Mouse (Mus musculus) gastrocnemius, postnatal 36 days (tissue): ENCODE results near the gene Sez6l2. TPM values are rescaled to one million over a fixed set of nuclear protein-coding genes. Genes with fewer than 3 reads are reported as not detected.
"Not testable (repeated sequence)": the region's sequence is repeated elsewhere in the genome, so short reads cannot be mapped to it uniquely, and the experiment has no call there.

Source experiments
- DNase-seq, 2 experiments: peaks; one replicate each; pipeline ENCODE4 v3.0.0; 2022
- intact Hi-C: fragments of 180-260 bp; cut with DNase I; formaldehyde crosslinking; loops from one replicate; pipeline ENCODE4 v1.15.1; 2025
- long read RNA-seq, 2 experiments: library from polyadenylated mRNA; stranded (forward); transcript quantifications; one replicate each; pipeline ENCODE4 v2.0.0; 2021
- total RNA-seq, 2 experiments: library from RNA; stranded (reverse); gene quantifications; 2 replicates each; pipeline ENCODE4 v1.2.3; 2021

Sez6l2 gene
- 1 to 10 TPM; 1.5 to 2.3 TPM for total RNA-seq
- long read RNA-seq, experiment 1 = 0 reads
- long read RNA-seq, experiment 2 = 0 reads

DNA sequence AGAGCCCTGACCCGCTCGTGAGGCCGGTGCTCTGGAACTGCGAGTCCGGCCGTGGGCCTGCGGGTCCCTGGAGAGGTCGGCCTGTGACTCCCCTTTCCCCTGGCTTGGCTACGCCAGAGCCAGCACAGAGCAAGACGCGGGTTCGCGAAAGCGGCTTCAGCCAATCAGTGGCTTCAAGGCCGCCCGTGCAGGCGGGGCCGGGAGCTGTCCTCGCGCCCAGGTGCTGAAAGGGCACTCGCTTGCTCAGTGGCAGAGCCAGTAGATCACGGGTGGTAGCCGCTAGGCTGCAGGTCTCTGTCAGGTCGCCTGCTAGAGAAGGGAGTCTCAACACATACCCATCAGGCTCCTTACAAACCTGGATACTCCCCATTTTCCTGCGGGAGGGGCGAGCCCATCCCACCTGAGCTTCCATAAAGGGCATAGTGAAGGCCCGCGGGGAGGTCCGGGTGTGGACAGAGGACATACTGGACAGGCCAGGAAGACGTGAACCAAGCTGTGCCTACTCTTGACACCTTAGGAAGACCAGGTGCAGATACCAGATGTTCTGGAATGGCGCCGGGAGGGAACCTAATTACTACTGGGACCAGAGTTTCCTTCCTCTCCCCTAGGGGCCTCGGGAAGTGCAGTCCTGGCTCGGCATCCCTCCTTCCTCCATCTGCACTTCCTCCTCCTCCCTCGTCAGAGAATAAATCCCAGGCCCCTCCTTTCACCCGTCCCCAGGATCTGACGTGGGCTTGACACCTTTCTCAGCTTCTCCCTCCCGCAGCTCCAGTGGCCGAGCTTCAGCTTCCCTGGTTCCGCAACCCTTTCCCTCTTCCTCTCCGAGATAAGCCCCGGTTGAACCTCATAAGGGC lies at the start of gene Sez6l2:
Gene Sez6l2, plus strand, starts transcription at position 771 of the 854 bp plus-strand sequence.
- DNase-seq = peak; percentile 80 to 85
- intact Hi-C loops = loop anchor here (5.0 kb wide), 1 partner anchor 118 kb away; the partner anchor contains the start of gene 4930451I11Rik

DNA sequence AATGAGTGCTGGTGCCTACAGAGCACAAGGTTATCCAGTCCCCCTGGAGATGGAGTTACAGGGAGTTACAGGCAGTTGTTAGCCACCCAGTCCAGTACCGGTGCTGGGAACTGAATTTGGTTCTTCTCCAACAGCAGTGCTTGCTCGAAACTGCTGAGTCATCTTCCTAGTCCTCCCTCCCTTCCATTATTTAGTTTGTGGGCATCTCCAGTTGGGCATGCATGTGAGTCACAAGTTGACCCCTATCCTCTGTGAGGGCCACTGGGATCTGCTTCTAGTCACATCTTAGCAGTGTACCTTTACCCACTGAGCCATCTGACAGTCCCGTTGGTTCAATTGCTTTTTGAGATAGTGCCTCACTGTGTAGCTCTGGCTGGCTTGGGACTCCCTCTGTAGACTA lies 44.8 kb upstream of the Sez6l2 start:
- no peak for DNase-seq
- intact Hi-C loops = no loop called here

DNA sequence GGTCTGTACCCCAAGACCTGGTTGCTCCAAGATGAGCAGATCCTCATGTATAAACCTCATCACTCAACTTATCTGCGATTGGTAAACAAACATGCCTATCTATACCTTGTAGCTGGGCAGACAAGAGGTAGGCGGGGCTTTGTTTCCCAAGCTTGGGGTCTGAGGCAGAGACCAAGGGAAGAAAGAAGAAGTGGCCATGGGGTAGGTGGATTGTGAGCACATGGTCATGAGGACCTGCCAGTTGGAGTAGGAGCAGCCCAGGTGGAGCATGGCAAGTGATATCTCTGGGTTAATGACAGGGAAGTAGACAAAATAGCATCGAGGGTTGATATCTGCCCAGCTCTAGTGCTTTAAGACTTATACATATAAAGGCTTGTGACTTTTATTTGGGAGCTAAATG lies 35.5 kb upstream of the Sez6l2 start:
- no peak for DNase-seq
- intact Hi-C loops = no loop called here

DNA sequence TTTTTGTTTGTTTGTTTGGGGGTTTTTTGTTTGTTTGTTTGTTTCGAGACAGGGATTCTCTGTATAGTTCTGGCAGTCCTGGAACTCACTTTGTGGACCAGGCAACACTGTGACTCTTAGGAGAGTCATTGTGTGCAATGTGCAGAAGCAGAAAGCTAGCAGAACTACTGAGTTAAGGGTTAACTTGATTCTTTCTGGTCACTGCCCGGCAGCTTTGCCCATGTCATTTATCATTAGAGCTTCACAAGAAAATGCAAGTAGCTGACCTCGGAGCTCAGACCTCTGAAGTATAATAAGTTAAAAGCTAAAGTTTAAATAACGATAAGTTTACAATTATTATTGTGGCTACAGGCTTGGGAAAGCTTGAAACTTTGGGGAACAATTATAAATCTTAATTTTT lies 32.0 kb upstream of the Sez6l2 start:
- DNase-seq, intact Hi-C loops: not testable (repeated sequence)

DNA sequence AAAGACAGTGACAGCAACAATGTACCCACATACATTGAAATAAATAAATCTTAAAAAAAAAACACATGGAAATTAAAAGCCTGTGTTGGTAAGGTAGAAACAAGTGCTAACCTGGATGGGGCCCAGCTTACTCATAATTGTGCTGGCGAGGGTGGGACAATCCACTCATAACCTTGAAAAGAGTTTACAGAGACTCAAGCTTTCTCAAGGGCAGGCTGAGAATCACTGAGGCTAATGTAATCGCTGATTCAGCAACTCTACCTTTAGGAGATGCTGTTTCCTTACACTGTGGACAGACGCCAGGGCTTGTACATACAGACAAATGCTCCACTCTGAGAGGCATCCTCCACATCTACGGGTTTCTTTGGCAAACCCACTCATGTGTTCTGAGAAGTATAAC lies 30.4 kb upstream of the Sez6l2 start:
- intact Hi-C loops = no loop called here
- DNase-seq = no peak

DNA sequence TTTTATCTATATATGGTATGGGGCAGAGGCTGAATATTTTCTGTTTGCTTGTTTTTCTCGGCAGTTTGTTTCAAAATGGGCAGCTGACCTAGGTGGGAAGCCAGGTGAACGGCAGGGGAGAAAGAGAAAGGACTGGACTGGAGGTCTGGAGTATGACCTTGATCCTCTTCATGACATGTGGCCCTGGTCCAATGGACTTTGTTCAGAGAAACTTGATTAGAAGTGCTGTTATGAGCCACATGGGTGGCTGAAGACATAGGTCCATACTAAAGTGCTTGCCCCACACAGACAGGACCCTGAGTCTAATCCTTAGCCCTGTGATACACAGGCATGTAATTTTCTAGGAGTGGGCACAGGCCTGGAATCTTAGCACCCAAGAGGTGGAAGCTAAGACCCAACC lies 28.8 kb upstream of the Sez6l2 start:
- DNase-seq = no peak
- intact Hi-C loops = no loop called here

DNA sequence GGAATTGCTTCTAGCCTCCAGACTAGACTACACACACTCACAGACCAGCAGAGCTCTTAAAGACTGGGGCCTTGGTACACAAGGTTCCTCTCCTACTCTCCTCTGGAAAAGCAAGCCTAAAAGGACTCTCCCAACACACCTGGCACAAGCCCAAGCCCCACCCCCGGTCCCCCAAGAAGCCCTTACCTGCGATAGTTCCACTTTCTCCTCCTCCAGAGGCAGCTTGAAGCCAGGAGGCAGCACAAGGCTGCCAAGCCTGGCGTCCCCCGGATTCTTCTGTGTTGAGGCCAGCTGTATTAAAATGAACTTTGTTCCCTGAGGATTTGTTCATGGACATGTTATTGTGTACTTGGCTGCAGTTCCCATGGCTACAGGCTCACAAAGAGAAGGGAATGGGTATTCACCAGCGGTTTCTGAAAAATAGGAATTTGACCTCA lies 27.7 kb upstream of the Sez6l2 start, which contains the start of gene Tmem219:
Gene Tmem219, minus strand, starts transcription at position 294 of the 437 bp plus-strand sequence.
- peak; percentile 54 to 64 for DNase-seq
- intact Hi-C loops = no loop called here

DNA sequence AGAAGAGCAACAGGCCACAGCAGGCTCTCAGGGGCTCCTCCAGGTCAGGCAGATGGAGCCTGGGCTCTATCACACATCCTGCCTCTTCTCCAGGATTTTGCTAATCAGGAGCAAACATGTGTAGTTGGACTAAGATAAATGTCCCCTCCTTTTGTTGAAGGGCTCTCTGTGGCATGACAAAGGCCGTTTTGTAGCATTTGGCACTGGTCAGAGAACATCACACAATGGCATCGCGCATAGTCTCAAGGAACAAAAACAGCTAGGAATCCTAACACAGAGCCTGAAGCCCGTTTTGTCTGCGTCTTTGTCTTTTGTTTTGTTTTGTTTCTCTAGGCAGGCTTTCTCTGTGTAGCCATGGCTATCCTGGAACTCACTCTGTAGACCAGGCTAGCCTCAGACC lies 26.4 kb upstream of the Sez6l2 start:
- DNase-seq = no peak
- intact Hi-C loops = no loop called here

DNA sequence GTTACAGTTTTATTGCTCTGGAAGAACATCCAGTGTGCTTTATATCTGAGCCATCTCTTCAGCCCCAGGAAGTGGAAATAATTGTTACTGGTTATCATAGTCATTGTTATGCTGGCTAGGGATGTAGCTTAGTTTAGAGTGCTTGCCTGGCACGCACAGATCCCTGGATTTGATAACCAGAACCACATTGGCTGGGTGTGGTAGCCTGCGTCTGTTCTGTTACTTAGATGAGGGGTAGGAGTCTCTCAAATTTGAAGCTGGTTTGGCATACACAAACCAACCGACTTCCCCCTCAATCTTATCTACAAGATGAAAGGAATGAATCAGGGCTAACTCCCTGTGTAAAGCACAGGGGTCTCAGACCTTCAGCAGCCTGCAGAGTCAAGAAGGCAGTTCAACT lies 24.1 kb upstream of the Sez6l2 start:
- DNase-seq = no peak

DNA sequence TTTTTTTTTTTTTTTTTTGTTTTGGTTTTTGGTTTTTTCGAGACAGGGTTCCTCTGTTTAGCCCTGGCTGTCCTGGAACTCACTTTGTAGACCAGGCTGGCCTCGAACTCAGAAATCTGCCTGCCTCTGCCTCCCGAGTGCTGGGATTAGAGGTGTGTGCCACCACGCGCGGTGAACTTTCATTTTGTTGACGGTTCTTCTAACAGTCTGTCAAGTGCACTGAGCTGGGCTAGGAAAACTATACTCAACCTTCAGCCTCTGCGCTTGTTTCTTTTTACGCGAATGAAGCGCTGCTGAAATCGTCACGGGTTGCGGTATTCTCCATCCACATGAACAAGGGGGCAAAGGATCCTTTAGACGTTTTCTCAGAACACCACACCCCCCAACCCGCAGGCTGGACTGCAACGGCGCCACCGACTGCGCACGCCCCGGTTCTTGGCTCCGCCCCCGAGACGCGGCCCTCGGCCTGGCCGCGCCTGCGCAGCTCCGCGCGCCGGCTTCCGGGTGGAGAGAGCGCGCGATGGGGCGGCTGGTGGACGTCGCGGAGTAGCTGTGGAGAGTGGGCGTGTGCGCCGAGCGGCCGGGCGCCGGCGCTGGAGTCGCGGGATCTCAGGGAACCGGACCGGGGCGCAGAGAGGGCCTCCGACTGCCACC lies 21.9 kb upstream of the Sez6l2 start, which contains the start of gene Kctd13:
Gene Kctd13, plus strand, starts transcription at position 496 of the 654 bp plus-strand sequence.
- DNase-seq = peak; percentile 85 to 87
- intact Hi-C loops = no loop called here

More for the DNA sequence above, 24.1 kb upstream of the Sez6l2 start:
- intact Hi-C loops = no loop called here

DNA sequence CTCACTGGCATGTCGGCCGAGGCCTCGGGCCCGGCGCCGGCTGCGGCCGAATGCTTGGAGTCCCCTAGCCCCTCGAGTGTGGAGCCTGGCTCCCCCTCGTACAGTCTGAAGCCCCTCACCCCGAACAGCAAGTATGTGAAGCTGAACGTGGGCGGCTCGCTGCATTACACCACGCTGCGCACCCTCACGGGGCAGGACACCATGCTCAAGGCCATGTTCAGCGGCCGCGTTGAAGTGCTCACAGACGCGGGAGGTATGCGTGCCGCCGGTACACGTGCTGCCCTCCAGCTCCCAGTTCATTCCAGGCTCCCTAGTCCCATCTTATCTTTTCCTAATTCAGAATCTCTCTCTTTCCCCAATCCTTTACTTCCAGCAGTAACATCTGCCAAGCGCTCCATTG lies 21.3 kb upstream of the Sez6l2 start:
- peak in 1 of 2 experiments; percentile 21 for DNase-seq
- intact Hi-C loops = no loop called here

DNA sequence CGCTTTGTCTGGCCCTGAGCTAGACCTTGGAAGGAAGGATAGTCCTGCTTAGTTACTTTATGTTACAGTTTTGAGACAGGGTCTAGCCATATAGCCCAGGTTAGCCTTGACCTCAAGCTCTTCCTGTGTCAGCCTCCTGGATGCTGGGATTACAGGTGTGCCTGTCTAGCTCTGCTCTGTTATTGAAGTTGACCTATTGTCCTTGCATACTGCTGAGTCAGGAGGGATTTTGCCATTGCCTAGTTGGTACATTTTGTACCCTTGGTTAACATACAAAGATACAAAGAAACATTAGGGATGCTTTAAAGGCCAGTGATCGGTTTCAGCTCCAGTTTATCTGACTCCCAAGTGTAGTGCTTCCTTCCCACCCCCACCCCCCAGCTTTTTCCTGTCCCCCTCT lies 17.7 kb upstream of the Sez6l2 start:
- intact Hi-C loops = no loop called here
- no peak for DNase-seq

DNA sequence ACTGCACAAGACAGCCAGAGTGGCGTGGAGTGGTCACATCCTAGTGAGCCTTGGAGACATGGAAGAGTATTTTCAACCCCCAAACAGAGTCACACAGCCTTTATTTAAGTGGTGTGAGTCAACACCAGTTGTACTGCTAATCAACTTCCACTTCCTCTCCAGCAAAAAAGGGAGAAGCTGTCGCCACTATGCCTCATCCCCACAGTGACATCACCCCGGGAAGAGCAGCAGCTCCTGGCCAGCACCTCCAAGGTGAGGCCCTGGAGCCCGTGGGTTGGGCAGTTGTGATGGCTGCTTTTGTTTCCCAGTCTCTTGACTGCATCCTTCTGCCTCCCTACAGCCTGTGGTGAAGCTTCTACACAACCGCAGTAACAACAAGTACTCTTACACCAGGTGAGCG lies 9.2 kb upstream of the Sez6l2 start:
- no peak for DNase-seq
- intact Hi-C loops = no loop called here

DNA sequence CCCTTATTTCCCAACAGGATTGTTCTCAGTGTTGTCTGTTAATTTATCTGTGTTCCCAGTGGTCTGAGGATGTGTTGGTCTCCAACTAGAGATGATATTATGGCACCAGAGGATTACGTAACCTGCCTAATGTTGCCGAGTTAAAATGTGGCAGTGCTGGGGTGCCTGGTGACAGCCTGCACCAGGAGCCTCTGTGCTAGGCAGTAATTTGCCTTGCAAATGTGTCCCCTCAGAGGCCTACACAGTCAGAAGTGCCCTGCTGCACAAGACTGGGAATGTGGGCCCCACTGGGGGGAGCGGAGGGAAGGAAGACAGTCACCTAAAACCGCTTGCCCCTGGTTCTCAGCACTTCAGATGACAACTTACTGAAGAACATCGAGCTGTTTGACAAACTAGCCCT lies 8.6 kb upstream of the Sez6l2 start:
- DNase-seq = no peak
- intact Hi-C loops = no loop called here

DNA sequence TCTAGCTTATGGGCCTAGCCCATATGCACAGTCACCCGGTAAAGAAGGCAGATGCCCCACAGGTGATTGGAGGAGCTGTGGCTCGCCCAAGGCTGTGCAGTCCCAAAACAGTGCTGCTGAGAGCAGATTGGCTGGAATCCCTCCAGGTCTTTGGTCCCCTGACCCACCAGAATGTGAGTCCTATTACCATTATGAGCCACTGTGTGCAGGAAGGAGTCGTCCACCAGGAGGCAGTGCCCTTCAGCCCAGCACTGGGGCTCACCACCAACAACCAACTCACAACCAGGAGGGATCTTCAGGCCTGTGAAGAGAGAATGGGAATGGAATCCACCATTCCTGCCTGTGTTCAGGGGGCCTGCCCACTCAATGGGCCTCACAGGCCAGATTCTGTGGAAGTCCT lies 3.8 kb upstream of the Sez6l2 start:
- no peak for DNase-seq
- intact Hi-C loops = loop anchor here (5.0 kb wide), 1 partner anchor 114 kb away; the partner anchor contains the start of gene 4930451I11Rik

DNA sequence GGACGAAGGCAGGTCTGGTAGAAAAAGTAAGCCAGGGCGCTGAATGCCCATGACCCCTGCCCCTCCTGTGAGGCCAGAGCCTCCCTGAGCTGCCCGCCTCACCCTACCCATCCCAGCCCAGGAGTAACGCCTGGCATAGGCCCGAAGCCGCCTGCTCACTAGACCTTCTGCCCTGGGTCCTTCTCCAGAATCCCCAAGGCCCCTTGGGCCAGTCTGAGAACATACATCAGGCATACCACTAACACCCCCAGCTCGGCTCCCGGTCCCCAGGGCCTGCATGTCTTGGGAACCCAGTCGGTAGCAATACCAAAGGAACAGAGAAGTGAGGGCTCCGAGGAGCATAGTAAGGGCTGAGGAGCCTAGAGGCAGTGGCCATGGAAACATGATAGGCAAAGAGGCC lies 1.7 kb upstream of the Sez6l2 start:
- intact Hi-C loops = loop anchor here (5.0 kb wide), 1 partner anchor 116 kb away; the partner anchor contains the start of gene 4930451I11Rik

DNA sequence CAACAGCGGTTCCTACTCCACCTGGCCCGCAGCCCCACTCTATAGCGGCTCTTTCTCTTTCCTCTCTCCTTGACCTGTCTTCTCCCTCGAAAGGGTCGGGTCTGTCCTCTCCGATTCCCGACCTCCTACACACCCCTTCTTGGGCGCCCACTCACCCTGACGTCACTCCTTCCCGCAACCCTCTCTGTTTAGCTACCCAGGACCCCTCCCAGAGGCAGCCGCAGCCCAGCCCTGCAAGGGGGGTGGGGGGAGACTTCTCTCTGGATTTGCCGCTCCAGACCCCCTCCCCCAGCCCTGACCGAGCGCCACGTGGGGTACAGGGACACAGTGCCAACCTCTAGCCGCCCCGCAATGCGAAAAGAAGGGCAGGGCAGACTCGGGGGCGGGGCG lies 965 bp upstream of the Sez6l2 start, which contains the start of gene Asphd1:
Gene Asphd1, minus strand, starts transcription at position 180 of the 390 bp plus-strand sequence.
- intact Hi-C loops = loop anchor here (5.0 kb wide), 1 partner anchor 117 kb away; the partner anchor contains the start of gene 4930451I11Rik
- DNase-seq = no peak

More for the DNA sequence above, 1.7 kb upstream of the Sez6l2 start:
- DNase-seq = no peak

DNA sequence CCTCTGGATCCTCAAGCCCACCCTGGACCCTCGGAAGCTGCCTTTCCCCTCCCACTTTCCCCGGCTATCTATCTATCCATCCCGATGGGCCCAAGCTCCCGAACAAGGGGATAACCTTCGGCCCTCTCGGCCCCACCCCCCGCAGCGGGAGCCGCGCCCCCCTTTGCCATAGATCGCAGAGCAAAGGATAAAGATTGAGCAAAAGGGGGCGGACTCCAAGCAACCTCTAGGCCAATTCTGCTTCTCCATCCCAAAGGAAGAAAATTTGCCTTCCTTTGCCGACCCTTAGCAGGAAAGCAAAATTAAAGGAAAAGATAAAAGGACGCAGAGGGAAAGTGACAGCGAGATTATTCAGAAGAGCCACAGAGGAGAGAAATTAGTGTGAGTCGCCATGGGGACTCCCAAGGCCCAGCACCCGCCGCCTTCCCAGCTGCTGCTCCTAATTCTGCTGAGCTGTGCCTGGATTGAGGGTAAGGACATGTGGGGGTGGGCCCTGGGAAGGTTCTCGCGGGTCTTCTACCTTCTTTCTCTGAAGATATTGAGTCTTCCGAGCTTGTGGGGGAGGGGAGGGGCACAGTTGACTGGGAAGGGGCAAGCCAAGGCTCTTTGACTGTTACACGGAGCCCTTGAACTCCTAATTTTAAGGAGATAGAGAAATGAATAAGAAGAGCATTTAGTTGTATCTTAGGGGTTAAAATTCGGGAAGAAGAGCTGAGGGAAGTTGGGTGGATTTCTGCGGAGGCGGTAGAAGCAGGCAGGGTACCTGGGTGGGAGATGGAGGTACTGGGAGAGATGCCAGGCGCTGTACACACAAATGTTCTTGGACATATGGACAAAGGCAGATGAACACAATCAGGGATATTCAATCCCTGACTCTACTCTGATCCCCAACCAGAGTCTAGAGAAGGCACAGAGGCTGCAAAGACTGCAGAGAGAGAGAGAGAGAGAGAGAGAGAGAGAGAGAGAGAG lies 568 bp downstream of the Sez6l2 start:
- intact Hi-C loops = no loop called here

DNA sequence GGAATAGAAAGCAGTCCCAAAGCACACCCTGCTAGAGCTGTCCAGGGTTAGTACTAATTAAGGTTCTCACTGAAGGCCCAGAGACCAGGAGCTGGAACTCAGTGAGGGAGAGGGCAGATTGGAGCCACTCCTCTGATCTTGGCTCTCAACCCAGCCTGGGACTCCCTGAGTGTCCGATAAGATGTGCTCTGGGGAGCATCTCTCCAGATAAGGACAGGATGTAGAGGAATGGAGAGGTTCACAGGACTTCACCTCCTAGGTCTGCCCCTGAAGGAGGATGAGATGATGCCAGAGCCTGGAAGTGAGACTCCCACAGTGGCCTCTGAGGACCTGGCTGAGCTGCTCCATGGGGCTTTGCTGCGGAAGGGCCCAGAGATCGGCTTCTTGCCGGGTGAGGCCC lies 1.4 kb downstream of the Sez6l2 start:
- intact Hi-C loops = no loop called here
- no peak for DNase-seq

More for the DNA sequence above, 568 bp downstream of the Sez6l2 start:
- no peak for DNase-seq

DNA sequence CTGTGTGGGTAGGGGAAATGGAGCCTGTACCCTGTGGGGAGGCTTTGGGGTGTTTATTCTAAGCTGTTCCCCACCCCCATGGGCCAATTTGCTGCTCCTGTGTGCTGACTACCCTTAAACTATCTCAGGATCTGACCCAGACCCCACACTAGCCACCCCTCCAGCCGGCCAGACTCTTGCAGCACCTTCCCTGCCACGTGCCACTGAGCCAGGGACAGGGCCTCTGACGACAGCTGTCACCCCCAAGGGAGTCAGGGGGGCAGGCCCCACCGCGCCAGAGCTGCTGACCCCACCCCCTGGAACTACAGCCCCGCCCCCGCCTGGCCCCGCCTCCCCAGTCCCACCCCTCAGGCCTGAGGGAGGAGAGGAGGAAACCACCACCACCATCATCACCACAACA lies 2.3 kb downstream of the Sez6l2 start:
- intact Hi-C loops = no loop called here

More for the DNA sequence above, 2.3 kb downstream of the Sez6l2 start:
- DNase-seq = no peak
